Mouse (Mus musculus) megakaryocyte-erythroid progenitor cell, adult 5-6 weeks (primary cell): ENCODE data around the gene Atp2a2. TPM values are rescaled to one million over a fixed set of nuclear protein-coding genes. Genes with fewer than 3 reads are reported as not detected.
"Not testable (repeated sequence)": the region's sequence is repeated elsewhere in the genome, so short reads cannot be mapped to it uniquely, and the experiment has no call there.

Experiments used
- ATAC-seq: replicated peaks from 2 replicates; pipeline ENCODE4 v1.8.0; 2016; ENCODE audit warnings: mild to moderate bottlenecking, inconsistent platforms; ENCODE audit not compliant: severe bottlenecking, poor library complexity, low FRiP score, low TSS enrichment
- total RNA-seq, 2 experiments: library from RNA; stranded (forward) in 1 of 2; stranded (reverse) in 1 of 2; fragments of 200-1000, 215-1000 nt in 1 of 2; fragments of >200 nt in 1 of 2; fragmentation: Nextera tagmentation in 1 of 2; gene quantifications; 2 replicates each; pipeline ENCODE4 v1.2.3; 2014 to 2017

Atp2a2 gene
- total RNA-seq, 2 experiments from 2014 or later = 72.8 to 100 TPM

GRCm38 (mm10) chr5:122459335-122459734 is 42.7 kb downstream of the Atp2a2 start:
- ATAC-seq = no peak

GRCm38 (mm10) chr5:122458066-122458465 is 44.0 kb downstream of the Atp2a2 start:
- no peak for ATAC-seq

GRCm38 (mm10) chr5:122457054-122457453 is 45.0 kb downstream of the Atp2a2 start:
- ATAC-seq = not testable (repeated sequence)

DNA sequence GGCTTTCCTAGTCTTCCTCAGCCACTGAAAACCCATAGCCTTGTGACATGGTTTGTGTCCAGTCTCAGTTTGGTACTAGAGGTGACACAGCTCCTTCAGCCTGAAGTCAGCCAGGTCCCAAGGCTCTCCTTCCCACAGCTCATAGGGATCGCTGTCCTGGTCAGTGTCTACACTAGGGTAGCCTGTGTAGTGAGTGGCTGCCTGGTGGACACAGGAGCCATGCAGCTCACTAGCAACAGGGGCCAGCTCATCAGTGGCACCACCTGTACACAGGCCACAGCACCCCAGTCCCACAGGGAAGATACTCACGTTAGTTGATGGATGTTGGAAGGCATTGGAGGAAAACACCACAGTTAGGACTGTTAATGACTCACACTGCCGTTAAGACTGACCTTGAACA is 46.4 kb downstream of the Atp2a2 start:
- ATAC-seq = no peak

DNA sequence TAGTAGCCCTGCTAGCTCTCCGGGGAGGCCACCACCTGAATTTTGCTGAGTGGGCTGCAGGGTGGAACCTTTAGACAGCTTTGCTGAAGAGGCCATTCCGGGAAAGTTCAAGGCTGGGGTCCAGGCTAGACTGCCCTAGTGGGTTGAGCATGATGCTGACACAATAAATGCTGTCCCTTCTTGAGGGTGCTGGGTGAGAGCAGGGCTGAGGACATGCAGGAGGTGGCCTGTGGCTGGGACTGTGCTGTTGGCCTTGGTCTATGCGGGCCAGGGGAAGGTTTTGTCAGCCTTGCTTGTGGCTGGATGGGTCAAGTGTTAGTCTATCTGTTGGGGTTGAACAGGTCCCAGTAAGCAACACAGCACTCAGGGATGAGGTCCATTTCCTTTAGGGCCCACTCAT is 47.1 kb downstream of the Atp2a2 start:
- no peak for ATAC-seq

GRCm38 (mm10) chr5:122454442-122454841 is 47.6 kb downstream of the Atp2a2 start:
- ATAC-seq = no peak

GRCm38 (mm10) chr5:122453188-122453587 is 48.8 kb downstream of the Atp2a2 start:
- no peak for ATAC-seq

DNA sequence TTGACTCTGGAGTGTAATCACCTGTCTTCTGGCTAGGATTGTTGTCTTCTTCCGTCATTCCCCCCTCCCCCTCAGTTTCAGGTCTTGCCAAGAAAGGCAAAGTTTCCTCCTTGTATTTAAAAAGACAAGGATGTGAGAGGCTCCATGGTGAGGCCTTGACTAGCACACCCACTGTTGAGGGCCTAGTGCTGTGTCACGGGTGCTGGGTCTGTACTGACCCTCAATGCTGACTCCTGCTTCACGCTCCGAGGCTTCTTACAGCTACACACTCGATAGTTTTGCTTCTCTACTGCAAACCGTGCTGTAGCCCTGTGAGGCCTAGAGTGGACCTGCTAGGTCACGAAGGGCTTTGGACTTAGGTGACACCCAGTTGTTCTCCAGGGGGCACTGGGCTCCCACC is 49.8 kb downstream of the Atp2a2 start:
- no peak for ATAC-seq

DNA sequence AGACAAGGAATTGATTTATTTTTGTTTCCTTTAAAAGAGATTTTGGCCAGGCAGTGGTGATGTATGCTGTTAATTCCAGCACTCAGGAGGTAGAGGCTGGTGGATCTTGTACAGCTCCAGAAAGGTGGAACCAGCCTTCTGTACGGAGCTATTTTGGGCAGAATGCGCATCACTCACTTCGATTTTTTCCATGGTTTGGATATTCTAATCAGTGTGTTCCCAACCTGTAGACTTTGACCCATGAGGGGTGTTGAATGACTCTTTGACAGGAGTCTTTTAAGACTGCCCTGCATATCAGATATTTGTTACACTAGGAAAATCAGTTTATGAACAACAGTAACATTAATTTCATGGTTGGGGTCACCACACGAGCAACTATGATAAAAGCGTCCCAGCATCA is 50.7 kb downstream of the Atp2a2 start:
- no peak for ATAC-seq

DNA sequence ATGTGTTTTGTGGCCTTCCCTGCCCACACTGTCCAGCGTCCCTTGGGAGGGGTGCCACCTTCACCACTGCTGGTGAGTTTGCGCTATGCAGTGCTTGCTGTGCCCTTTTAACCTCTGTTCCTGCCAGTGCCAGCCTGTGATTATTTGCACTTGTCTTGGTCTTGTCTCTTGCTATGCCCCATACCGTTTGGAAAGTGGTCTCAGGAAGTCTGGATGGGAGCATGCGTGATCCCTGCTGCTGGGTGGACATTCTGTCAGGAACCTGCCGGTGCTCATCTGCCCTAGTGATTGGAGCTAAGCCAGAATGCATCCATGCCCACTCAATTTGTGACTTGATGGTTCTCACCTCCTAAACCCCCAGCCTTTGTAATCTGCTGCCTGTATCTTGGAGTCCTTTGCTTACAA is 51.1 kb downstream of the Atp2a2 start:
- no peak for ATAC-seq

- no peak for ATAC-seq
Observed at GRCm38 (mm10) chr5:122449946-122450345, 52.1 kb downstream of the Atp2a2 start.

GRCm38 (mm10) chr5:122448869-122449268 is 53.2 kb downstream of the Atp2a2 start:
- ATAC-seq = no peak

GRCm38 (mm10) chr5:122447857-122448256 is 54.2 kb downstream of the Atp2a2 start:
- ATAC-seq = no peak

DNA sequence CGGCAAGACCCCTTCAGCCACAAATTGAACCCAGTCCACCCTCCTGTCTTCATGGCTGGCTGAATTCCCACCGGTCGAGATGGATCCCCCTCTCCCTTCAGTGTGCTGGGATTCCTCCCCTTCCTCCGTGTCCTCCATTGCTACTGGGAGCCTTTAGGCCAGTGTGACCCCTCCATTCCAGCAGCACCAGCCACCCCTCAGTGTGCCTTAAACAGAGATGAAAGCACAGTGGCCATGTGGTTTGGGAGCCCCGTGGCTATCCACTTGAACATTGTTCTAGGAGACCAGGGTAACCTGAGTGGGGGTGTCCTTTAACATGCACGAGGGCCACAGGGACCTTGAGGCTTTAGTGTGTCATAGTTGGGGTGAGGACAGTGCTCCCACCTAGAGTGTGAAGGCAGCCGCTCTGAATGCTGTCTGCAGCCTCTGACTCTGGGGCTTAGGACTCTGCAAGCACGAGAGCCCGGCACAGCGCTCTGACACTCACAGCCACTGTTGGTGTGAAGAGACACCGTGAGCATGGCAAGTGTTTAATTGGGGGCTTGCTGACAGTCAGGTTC is 56.9 kb downstream of the Atp2a2 start:
- no peak for ATAC-seq

DNA sequence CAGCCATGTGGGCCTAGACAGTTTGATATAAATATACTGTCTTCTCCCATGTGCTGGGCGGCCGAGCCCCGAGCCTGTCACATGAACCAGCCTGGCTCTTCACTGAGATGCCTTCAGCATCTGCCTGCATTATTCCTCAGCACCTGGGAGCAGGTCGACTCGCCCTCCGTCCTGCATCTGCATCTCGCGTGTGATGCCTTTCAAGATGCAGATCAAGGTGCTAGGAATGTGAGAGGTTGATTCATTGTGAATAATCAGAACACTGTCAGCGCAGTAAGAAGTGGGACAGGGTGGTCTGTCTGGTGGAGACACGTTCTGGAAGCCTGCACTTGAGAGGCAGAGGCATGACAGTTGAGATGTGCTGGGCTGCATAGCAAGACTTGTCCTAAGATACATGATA is 57.5 kb downstream of the Atp2a2 start:
- no peak for ATAC-seq

DNA sequence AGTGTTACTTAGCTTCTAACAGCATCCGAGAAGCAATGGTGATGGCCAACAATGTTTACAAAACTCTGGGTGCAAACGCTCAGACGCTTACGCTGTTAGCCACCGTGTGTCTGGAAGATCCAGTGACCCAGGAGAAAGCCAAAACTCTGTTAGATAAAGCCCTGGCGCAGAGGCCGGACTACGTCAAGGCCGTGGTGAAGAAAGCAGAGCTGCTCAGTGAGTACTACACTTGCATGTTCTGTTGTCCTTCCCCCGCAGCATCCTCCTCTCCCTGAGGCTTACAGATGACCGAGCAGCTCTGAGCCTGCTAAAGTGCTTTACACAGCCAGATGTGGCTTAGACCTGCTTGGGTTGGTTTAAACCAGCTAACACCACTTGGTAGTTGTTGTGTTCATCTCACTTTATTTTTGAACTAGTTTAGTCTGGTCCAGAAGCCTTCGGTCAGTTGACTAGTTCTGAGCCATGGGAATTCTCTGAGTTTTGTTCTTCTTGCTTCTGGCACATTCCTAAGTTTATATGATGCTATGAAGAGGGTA is 61.9 kb downstream of the Atp2a2 start:
- no peak for ATAC-seq

DNA sequence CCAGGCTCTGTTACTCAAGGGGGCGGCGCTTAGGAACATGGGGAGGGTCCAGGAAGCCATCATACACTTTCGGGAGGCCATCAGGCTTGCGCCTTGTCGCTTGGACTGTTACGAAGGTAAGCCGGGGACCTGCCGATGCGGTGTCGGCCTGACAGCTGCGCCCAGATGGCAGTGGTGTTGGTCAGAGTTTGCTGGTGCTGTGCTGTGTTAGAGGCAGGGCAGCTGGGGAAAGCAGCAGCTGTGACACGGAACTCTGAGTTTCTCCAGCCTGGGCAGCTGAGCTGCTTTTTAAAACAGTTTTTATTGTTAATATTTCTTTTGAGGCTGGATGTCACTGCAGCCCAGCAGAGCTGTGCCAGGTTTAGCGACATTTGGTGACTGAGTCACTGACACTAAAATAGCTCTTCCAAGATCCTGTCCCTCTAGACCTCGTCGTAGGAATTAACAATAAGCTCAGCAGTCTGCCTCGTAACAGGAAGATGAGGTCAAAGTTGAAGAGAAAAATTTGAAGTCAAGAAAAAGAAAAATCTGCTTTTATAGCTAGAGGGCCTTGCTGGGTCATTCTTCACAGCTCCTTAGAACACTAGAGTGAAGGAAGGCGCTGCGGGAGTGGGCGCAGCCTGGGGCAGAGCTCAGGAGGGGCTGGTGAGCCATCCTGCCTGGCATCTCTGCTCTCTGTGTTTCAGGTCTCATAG is 62.5 kb downstream of the Atp2a2 start:
- ATAC-seq = no peak

- no peak for ATAC-seq
Observed at GRCm38 (mm10) chr5:122434541-122434940, 67.5 kb downstream of the Atp2a2 start.

DNA sequence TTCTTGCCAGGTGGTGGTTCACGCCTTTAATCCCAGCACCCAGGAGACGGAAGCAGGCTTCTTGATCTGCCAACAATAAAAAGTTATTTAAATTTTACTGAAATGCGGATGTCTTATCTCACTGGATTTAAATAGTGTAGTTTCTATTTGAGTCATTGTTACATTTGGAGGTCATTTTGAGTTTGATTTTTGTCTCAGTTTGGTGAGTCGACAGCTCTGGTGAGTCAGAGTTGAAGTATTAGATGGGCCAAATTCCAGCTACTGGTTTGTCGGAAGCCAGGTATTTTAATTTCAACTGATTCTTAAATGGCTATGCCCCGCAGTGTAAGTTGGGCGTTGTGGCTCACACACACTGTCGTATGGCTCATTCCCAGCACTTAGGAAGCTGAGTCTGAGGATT is 70.8 kb downstream of the Atp2a2 start:
- ATAC-seq = no peak

GRCm38 (mm10) chr5:122430036-122430775 is 71.8 kb downstream of the Atp2a2 start:
- ATAC-seq = no peak

DNA sequence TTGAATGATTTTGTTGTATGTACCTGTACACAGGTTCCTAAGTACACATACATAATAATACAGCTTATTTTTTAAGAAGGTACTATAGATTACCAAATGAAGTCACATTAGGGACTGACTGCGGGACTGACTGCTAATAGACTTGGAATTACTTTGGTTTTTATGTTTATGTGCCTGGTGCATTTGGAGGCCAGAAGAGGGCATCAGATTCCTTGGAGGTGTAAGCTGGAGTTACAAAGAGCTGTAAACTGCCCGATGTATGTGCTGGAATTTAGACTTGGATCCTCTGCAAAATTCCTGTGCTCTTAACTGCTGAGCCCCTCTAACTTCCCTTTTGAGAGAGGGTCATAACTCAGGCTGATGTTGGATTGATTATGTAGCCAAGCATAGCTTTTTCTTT is 76.5 kb downstream of the Atp2a2 start:
- no peak for ATAC-seq
